Mouse (Mus musculus) heart, adult 2 months (tissue): ENCODE results near the gene Coro1c. TPM values are rescaled to one million over a fixed set of nuclear protein-coding genes. Genes with fewer than 3 reads are reported as not detected.

Experiments used
- DNase-seq, 2 experiments: peaks; one replicate each; pipeline ENCODE4 v3.0.0; 2021
- H3K27ac ChIP-seq: fragments of 200-600 bp; 2 replicates; pipeline ENCODE4 v1.8.1; 2022
- H3K27me3 ChIP-seq: fragments of 200-500 bp; 2 replicates; pipeline ENCODE4 v1.6.1; 2012; ENCODE audit warnings: mild to moderate bottlenecking, low read length, inconsistent platforms, mixed read lengths; ENCODE audit not compliant: control insufficient read depth, insufficient read depth
- H3K36me3 ChIP-seq: fragments of 200-500 bp; 2 replicates; pipeline ENCODE4 v1.6.1; 2012; ENCODE audit warnings: low read length, inconsistent platforms; ENCODE audit not compliant: control insufficient read depth, insufficient read depth
- H3K4me1 ChIP-seq: fragments of 200-500 bp; 2 replicates; pipeline ENCODE4 v1.6.1; 2011; ENCODE audit warnings: low read length; ENCODE audit not compliant: control insufficient read depth, insufficient read depth
- H3K4me3 ChIP-seq: fragments of 200-600 bp; 2 replicates; pipeline ENCODE4 v1.8.1; 2022
- H3K79me2 ChIP-seq: fragments of 200-500 bp; replicated peaks from 2 replicates; pipeline ENCODE4 v1.6.1; 2012; ENCODE audit warnings: mild to moderate bottlenecking, inconsistent platforms, low read length, moderate library complexity, mixed read lengths; ENCODE audit not compliant: control insufficient read depth, insufficient read depth
- H3K9ac ChIP-seq: fragments of 200-500 bp; 2 replicates; pipeline ENCODE4 v1.6.1; 2012; ENCODE audit warnings: low read depth, mild to moderate bottlenecking, control low read depth, inconsistent platforms, low read length, mixed read lengths
- CTCF ChIP-seq: fragments of 200-600 bp; IDR thresholded peaks from 2 replicates; pipeline ENCODE4 v1.8.1; 2022; ENCODE audit warnings: antibody characterized with exemption, mild to moderate bottlenecking, moderate library complexity
- EP300 ChIP-seq: fragments of 200-500 bp; IDR thresholded peaks from 2 replicates; pipeline ENCODE4 v1.6.1; 2011; ENCODE audit warnings: low read depth, low read length, control low read depth; ENCODE audit not compliant: insufficient read depth
- POLR2A ChIP-seq: fragments of 200-500 bp; IDR thresholded peaks from 2 replicates; pipeline ENCODE4 v1.6.1; 2011; ENCODE audit warnings: mild to moderate bottlenecking, low read depth, low read length, control low read depth; ENCODE audit not compliant: insufficient read depth
- WGBS: fragments of 180-500 bp; shearing (Covaris S2); methylation state at CpG from one replicate; pipeline ENCODE4 v1.1.7; 2018; 5-methylcytosine and 5-hydroxymethylcytosine counted together
- intact Hi-C: fragments of 180-260 bp; cut with DNase I; formaldehyde crosslinking; loops from one replicate; pipeline ENCODE4 v1.15.1; 2025
- polyA plus RNA-seq: library from polyadenylated mRNA; depleted of rRNA; stranded (reverse); fragments of >200 nt; gene quantifications from 2 replicates; pipeline ENCODE4 v1.2.3, GENCODE M21; 2012
- total RNA-seq, 2 experiments: library from RNA; stranded (reverse); gene quantifications; 2 replicates each; pipeline ENCODE4 v1.2.3; 2021

Coro1c gene
- total and polyA plus RNA-seq, 3 experiments: 24.1 to 30.1 (median 24.6) TPM

DNA sequence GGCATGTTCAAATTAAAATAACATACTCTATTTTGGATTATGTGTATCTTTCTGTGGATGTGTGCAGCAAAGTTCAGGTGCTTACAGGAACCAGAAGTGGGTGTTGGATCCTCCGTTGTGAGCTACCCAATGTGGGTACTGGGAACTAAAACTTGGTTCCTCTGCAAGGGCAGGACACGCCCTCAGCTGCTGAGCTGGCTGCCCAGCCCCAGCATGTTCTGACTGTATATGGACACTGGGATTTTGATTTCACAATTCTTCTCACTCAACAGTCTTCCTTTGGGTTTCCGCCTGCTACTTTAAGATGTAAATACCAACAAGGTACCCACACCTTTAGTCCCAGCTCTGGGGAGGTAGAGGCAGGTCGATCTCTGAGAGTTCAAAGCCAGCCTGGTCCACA lies 68.1 kb downstream of the Coro1c start:
- Histone ChIP-seq H3K4me3 (no peak overlapping the region), H3K4me1 (0 out of 2 replicates have a peak, but pooled peaks cover 2% of the 10 kb centered on the region), H3K79me2 (no peaks in the 10 kb centered on the region), H3K36me3 (no peaks in the 10 kb centered on the region), H3K27ac (no peak overlapping the region), H3K9ac (no peak overlapping the region), H3K27me3 (no peaks in the 10 kb centered on the region)
- TF ChIP-seq POLR2A (no peak), EP300 (no peak), CTCF (no peak)
- intact Hi-C loops: no loop called here
- no peak for DNase-seq
- 80% methylated on average over 4 of the region's 4 CpGs for WGBS

DNA sequence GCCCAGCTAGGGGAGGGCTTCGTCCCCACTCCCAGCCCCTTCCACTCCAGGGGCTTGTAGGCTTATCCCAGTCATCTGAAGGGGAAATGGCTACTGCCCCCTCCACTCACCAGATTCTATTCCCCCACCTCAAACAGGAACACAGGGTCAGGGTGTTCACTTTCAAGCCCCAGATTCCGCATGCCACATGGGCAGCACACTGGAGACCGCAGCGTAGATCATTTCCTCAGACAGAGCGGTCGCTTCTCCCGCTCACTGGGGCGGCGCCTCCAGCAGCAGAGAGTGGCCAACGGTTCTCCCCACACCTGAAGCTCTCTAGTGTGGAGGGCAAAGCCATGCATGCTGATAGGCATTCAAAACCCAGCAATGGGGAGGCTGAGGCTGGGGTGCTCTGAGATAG lies 71.6 kb downstream of the Coro1c start:
- H3K27ac ChIP-seq: no peak overlapping the region
- no peaks in the 10 kb centered on the region for H3K27me3 ChIP-seq
- no peaks in the 10 kb centered on the region for H3K79me2 ChIP-seq
- no peak overlapping the region for H3K4me3 ChIP-seq
- no peaks in the 10 kb centered on the region for H3K36me3 ChIP-seq
- DNase-seq: no peak
- H3K4me1 ChIP-seq: 0 out of 2 replicates have a peak, but pooled peaks cover 2% of the 10 kb centered on the region
- intact Hi-C loops: no loop called here
- TF ChIP-seq EP300 (no peak), CTCF (no peak), POLR2A (no peak)
- WGBS: 75% methylated on average over 10 of the region's 10 CpGs
- no peak overlapping the region for H3K9ac ChIP-seq

DNA sequence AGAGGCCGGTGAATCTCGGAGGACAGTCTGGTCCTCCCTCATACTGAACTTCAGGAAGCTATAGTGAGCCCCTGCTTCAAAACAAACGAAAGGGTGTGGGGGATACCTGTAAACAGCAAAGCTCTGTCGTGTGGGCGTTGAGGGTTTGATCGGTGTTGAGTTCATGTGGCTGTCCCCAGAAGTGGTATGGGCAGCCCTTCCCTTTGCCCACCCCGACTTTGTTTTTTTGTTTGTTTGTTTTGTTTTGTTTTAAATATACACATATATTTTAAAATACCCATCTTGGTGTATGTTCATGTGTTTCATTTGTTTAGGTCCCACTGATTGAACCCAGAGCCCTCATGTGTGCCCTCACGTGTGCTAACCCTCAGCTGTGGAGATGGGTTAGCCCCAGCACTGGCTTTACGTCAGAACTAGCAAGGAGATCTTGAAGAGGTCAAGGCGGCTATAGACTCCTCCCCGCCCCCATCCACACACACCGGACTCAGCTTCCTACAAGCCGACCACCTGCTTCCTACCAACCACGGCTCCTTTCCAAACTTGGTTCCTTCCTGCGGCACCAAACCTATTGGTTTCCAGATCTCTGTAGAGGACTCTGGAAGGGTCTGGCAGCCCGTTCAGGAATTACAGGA lies 75.1 kb downstream of the Coro1c start:
- Histone ChIP-seq H3K36me3 (no peaks in the 10 kb centered on the region), H3K27me3 (no peaks in the 10 kb centered on the region), H3K27ac (no peak overlapping the region), H3K79me2 (no peaks in the 10 kb centered on the region), H3K9ac (no peak overlapping the region), H3K4me1 (no peaks in the 10 kb centered on the region), H3K4me3 (no peak overlapping the region)
- 45% methylated on average over 16 of the region's 16 CpGs for WGBS
- TF ChIP-seq EP300 (no peak), POLR2A (no peak), CTCF (no peak)
- no peak for DNase-seq
- intact Hi-C loops: no loop called here

DNA sequence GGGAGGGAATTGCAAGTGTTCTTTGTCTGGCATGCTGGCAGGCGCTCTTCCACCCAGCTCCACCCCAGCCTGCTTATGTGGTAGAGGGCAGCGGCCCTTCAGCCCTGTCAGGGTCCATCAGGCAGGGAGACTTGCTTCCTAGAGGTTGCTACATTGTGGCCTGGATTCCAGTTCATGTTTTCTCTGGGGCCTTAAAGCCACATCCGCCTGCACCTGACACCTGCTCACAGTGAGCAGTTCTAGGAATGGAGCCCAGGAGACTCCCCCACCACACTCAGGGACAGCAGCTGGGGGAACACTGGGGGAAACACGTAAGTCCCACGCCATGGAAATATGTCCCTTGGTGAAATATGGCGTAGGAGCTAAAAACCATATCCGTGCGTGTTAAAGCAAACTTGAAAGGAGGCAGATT lies 76.1 kb downstream of the Coro1c start, which contains the start of gene Selplg:
Gene Selplg (minus strand): TSS at position 155 of the 412 bp plus-strand sequence.
- H3K4me1 ChIP-seq: no peaks in the 10 kb centered on the region
- H3K9ac ChIP-seq: no peak within 1 kb of the TSS
- intact Hi-C loops: no loop called here
- no peak for DNase-seq
- no peak within 1 kb of the TSS for H3K27ac ChIP-seq
- H3K79me2 ChIP-seq: no peaks in the 10 kb centered on the region
- H3K36me3 ChIP-seq: no peaks in the 10 kb centered on the region
- H3K27me3 ChIP-seq: no peaks in the 10 kb centered on the region
- TF ChIP-seq EP300 (no peak), CTCF (no peak), POLR2A (no peak)
- H3K4me3 ChIP-seq: no peak within 1 kb of the TSS
- 53% methylated on average over 8 of the region's 8 CpGs for WGBS

DNA sequence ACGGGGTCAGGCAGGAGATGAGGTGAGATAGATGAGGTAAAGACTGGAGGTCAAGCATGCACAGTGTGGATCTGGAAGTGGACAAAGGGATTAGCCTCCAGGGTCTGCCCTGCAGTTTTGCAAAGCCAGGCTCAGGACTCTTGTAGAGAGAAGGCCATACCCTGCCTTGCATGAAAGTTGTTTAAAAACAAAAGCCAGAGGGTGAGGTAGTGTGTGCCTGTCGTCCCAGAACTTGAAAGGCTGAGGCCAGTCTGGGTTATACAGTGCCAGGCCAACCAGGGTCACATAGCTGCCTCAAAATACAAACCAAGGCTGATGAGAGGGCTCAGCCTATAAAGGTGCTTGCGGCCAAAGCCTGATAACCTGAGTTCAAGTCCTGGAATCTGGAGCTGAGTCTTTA lies 76.8 kb downstream of the Coro1c start:
- no peak for DNase-seq
- H3K27me3 ChIP-seq: no peaks in the 10 kb centered on the region
- H3K4me1 ChIP-seq: no peaks in the 10 kb centered on the region
- TF ChIP-seq POLR2A (no peak), CTCF (no peak), EP300 (no peak)
- H3K36me3 ChIP-seq: no peaks in the 10 kb centered on the region
- no peaks in the 10 kb centered on the region for H3K79me2 ChIP-seq
- H3K27ac ChIP-seq: no peak overlapping the region
- no peak overlapping the region for H3K9ac ChIP-seq
- H3K4me3 ChIP-seq: no peak overlapping the region
- WGBS: 65% methylated on average over 3 of the region's 3 CpGs
- intact Hi-C loops: no loop called here

DNA sequence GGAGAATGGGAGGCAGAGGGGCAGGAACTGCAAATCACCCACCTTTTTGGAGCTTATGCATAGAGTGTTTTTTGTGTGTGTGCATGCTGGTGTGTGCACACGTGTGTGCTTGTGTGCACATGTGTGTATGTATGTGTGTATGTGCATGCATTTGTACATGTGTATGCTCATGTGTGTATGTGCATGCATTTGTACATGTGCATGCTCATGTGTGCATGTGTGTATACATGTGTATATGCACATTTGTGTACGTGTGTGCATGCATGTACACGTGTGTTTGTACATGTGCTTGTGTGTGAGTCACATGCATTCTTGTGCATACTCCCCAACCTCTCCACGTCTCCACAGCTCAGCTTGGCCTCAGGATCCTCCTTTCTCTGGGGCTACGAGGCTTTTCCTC lies 77.8 kb downstream of the Coro1c start:
- H3K4me1 ChIP-seq: no peaks in the 10 kb centered on the region
- no peak for DNase-seq
- H3K36me3 ChIP-seq: no peaks in the 10 kb centered on the region
- H3K27me3 ChIP-seq: no peaks in the 10 kb centered on the region
- intact Hi-C loops: no loop called here
- H3K79me2 ChIP-seq: no peaks in the 10 kb centered on the region
- H3K4me3 ChIP-seq: no peak overlapping the region
- no peak for TF ChIP-seq POLR2A
- no peak for TF ChIP-seq EP300
- TF ChIP-seq CTCF: no peak
- 83% methylated on average over 5 of the region's 5 CpGs for WGBS
- no peak overlapping the region for H3K9ac ChIP-seq
- H3K27ac ChIP-seq: no peak overlapping the region
